Mouse (Mus musculus) cerebellum, adult 9-11 months (tissue): ENCODE measurements around the gene Plcl2.
"Not testable (repeated sequence)": the region's sequence is repeated elsewhere in the genome, so short reads cannot be mapped to it uniquely, and the experiment has no call there.

Experiments used
- DNase-seq: peaks from one replicate; pipeline ENCODE4 v3.0.0; 2022

Plcl2 gene

GRCm38 (mm10) chr17:50544860-50545259, 35.7 kb downstream of the Plcl2 start:
- DNase-seq, result no peak

GRCm38 (mm10) chr17:50545274-50545673, 36.1 kb downstream of the Plcl2 start:
- peak; percentile 58 for DNase-seq

- no peak for DNase-seq
Measured at GRCm38 (mm10) chr17:50552130-50552529, 42.9 kb downstream of the Plcl2 start.

GRCm38 (mm10) chr17:50557566-50558238, 48.5 kb downstream of the Plcl2 start:
- no peak for DNase-seq

GRCm38 (mm10) chr17:50558239-50558625, 49.0 kb downstream of the Plcl2 start:
- no peak for DNase-seq

- DNase-seq, result peak; percentile 33
Measured at GRCm38 (mm10) chr17:50565376-50566123, 56.3 kb downstream of the Plcl2 start.

GRCm38 (mm10) chr17:50568846-50569245, 59.6 kb downstream of the Plcl2 start:
- DNase-seq, result no peak

- not testable (repeated sequence) for DNase-seq
Measured at GRCm38 (mm10) chr17:50570228-50570627, 61.0 kb downstream of the Plcl2 start.

- no peak for DNase-seq
Measured at GRCm38 (mm10) chr17:50570681-50571398, 61.6 kb downstream of the Plcl2 start.

GRCm38 (mm10) chr17:50574161-50574560, 65.0 kb downstream of the Plcl2 start:
- peak; percentile 31 for DNase-seq

- no peak for DNase-seq
Measured at GRCm38 (mm10) chr17:50580416-50580815, 71.2 kb downstream of the Plcl2 start.

- DNase-seq, result peak; percentile 89
Measured at GRCm38 (mm10) chr17:50586834-50587233, 77.6 kb downstream of the Plcl2 start.

GRCm38 (mm10) chr17:50587941-50588340, 78.7 kb downstream of the Plcl2 start:
- no peak for DNase-seq

- no peak for DNase-seq
Measured at GRCm38 (mm10) chr17:50600178-50600577, 91.0 kb downstream of the Plcl2 start.

GRCm38 (mm10) chr17:50600696-50601095, 91.5 kb downstream of the Plcl2 start:
- DNase-seq, result no peak

GRCm38 (mm10) chr17:50606890-50607289, 97.7 kb downstream of the Plcl2 start:
- no peak for DNase-seq

GRCm38 (mm10) chr17:50609908-50610307, 100.7 kb downstream of the Plcl2 start:
- DNase-seq, result no peak

GRCm38 (mm10) chr17:50620794-50621537, 111.8 kb downstream of the Plcl2 start:
- no peak for DNase-seq

- no peak for DNase-seq
Measured at GRCm38 (mm10) chr17:50621996-50622395, 112.8 kb downstream of the Plcl2 start.

- DNase-seq, result no peak
Measured at GRCm38 (mm10) chr17:50625584-50625983, 116.4 kb downstream of the Plcl2 start.

GRCm38 (mm10) chr17:50627658-50628057, 118.5 kb downstream of the Plcl2 start:
- DNase-seq, result no peak

GRCm38 (mm10) chr17:50628716-50629115, 119.5 kb downstream of the Plcl2 start:
- DNase-seq, result no peak

GRCm38 (mm10) chr17:50630992-50631391, 121.8 kb downstream of the Plcl2 start:
- not testable (repeated sequence) for DNase-seq
